Mouse (Mus musculus) kidney, adult 2 months (tissue): ENCODE measurements around the gene Dalrd3. TPM values are rescaled to one million over a fixed set of nuclear protein-coding genes. Genes with fewer than 3 reads are reported as not detected.
"Not testable (repeated sequence)": the region's sequence is repeated elsewhere in the genome, so short reads cannot be mapped to it uniquely, and the experiment has no call there.

Source experiments
- DNase-seq: peaks from one replicate; pipeline ENCODE4 v3.0.0; 2021
- H3K27ac ChIP-seq: fragments of 200-500 bp; 2 replicates; pipeline ENCODE4 v1.5.1; 2012; ENCODE audit warnings: low read depth, low read length, control low read depth, inconsistent platforms; ENCODE audit not compliant: insufficient read depth
- H3K27me3 ChIP-seq: fragments of 200-500 bp; replicated peaks from 2 replicates; pipeline ENCODE4 v1.6.1; 2012; ENCODE audit warnings: mild to moderate bottlenecking, moderate library complexity, low read length, inconsistent platforms; ENCODE audit not compliant: control insufficient read depth, insufficient read depth
- H3K36me3 ChIP-seq: fragments of 200-500 bp; 2 replicates; pipeline ENCODE4 v1.6.1; 2012; ENCODE audit warnings: mild to moderate bottlenecking, moderate library complexity, low read length, inconsistent platforms; ENCODE audit not compliant: control insufficient read depth, insufficient read depth
- H3K4me1 ChIP-seq: fragments of 200-500 bp; 2 replicates; pipeline ENCODE4 v1.6.1; 2011; ENCODE audit warnings: low read length; ENCODE audit not compliant: control insufficient read depth, insufficient read depth
- H3K4me3 ChIP-seq: fragments of 200-500 bp; 2 replicates; pipeline ENCODE4 v1.5.1; 2011; ENCODE audit warnings: mild to moderate bottlenecking, low read depth, low read length, control low read depth; ENCODE audit not compliant: insufficient read depth
- CTCF ChIP-seq: fragments of 200-500 bp; conservative IDR thresholded peaks from 2 replicates; pipeline ENCODE4 v1.5.1; 2011; ENCODE audit warnings: low read depth, mild to moderate bottlenecking, control low read depth, low read length, moderate library complexity, mixed read lengths; ENCODE audit not compliant: insufficient read depth, insufficient read length
- POLR2A ChIP-seq: fragments of 200-500 bp; IDR thresholded peaks from one replicate; pipeline ENCODE4 v1.6.1; 2011; ENCODE audit warnings: low read depth, low read length, control low read depth
- WGBS: fragments of 180-500 bp; shearing (Covaris S2); methylation state at CpG from one replicate; pipeline ENCODE4 v1.1.7; 2018; 5-methylcytosine and 5-hydroxymethylcytosine counted together
- polyA plus RNA-seq: library from polyadenylated mRNA; depleted of rRNA; stranded (reverse); fragments of >200 nt; gene quantifications from 2 replicates; pipeline ENCODE4 v1.2.3, GENCODE M21; 2012; rRNA removed

The Dalrd3 gene
- polyA plus RNA-seq, 1 experiment, result 220 TPM

DNA sequence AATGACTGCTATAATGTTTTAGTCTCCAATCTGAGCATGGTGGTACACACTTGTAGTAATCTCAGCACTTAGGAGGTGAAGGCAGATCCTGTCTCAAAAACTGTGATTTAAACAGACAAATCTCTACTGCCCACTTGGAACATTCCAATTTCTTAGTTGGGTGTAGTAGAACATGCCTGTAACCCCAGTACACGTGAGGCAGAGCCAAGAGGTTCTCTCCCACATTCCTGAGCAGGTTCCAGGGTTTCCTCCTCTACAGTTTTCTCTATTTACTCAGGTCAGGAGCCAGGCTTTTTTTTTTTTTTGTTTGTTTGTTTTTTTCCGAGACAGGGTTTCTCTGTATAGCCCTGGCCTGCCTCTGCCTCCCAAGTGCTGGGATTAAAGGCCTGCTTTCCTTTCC is 30.3 kb downstream of the Dalrd3 start:
- no peak overlapping the region for H3K4me3 ChIP-seq
- H3K27me3 ChIP-seq, result no peaks in the 10 kb centered on the region
- TF ChIP-seq CTCF (no peak), POLR2A (no peak)
- no peaks in the 10 kb centered on the region for H3K36me3 ChIP-seq
- DNase-seq, result no peak
- H3K4me1 ChIP-seq, result 0 out of 2 replicates have a peak, but pooled peaks cover 2% of the 10 kb centered on the region
- H3K27ac ChIP-seq, result no peak overlapping the region
- 34% methylated on average over 2 of the region's 2 CpGs for WGBS

GRCm38 (mm10) chr9:108601986-108602385 is 32.3 kb downstream of the Dalrd3 start:
- peaks cover 1% of the 10 kb centered on the region for H3K36me3 ChIP-seq
- TF ChIP-seq POLR2A, result no peak
- TF ChIP-seq CTCF, result no peak
- DNase-seq, result no peak
- no peaks in the 10 kb centered on the region for H3K27me3 ChIP-seq
- H3K27ac ChIP-seq, result no peak overlapping the region
- H3K4me3 ChIP-seq, result no peak overlapping the region
- 0 out of 2 replicates have a peak, but pooled peaks cover 2% of the 10 kb centered on the region for H3K4me1 ChIP-seq
- WGBS, result 61% methylated on average over 4 of the region's 4 CpGs

DNA sequence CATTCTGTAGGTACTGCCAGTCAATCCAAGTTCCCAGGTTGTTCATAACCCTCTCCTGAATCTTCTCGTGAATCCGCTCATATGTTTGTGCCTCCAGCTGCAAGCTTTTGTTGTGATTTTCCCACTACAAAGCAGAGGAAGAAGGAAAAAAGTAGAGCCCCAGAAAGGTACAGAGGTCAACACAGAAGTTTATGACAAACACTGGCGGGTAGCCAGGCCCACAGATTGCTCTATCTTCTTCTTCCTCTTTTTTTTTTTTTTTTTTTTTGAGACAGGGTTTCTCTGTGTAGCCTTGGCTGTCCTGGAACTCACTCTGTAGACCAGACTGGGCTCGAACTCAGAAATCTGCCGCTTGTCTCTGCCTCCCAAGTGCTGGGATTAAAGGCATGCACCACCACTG is 38.2 kb downstream of the Dalrd3 start:
- peak; percentile 10 for DNase-seq
- not testable (repeated sequence) for H3K27me3 ChIP-seq, H3K4me1 ChIP-seq, H3K27ac ChIP-seq, H3K4me3 ChIP-seq
- peaks cover 20% of the 10 kb centered on the region for H3K36me3 ChIP-seq
- WGBS, result 74% methylated on average over 5 of the region's 5 CpGs

GRCm38 (mm10) chr9:108608889-108609288 is 39.2 kb downstream of the Dalrd3 start:
- Histone ChIP-seq H3K4me3 (no peak overlapping the region), H3K27ac (no peak overlapping the region), H3K36me3 (peaks cover 21% of the 10 kb centered on the region), H3K4me1 (0 out of 2 replicates have a peak, but pooled peaks cover 2% of the 10 kb centered on the region), H3K27me3 (no peaks in the 10 kb centered on the region)
- TF ChIP-seq CTCF (no peak), POLR2A (no peak)
- WGBS, result 91% methylated on average over 4 of the region's 4 CpGs
- no peak for DNase-seq

DNA sequence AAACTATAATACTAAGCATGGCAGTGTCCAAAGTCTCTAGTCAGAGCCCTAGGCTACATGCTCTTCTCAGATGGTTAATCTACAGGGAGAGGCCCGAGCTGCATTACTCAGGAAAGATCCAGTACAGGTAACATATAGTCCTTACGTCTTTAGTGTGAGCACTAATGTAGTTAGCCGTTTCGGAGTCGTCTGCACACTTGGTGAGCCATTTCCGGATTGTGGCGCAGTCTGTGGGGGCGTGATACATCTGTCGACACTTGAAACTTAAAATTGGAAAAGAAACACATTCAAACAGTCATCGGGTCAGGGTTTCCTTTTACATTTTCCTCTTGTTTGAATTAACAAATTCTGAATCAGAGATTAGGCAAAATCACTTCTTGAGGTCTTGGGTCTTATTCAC is 41.8 kb downstream of the Dalrd3 start:
- H3K4me1 ChIP-seq, result no peaks in the 10 kb centered on the region
- no peak for TF ChIP-seq CTCF
- TF ChIP-seq POLR2A, result no peak
- H3K27ac ChIP-seq, result no peak overlapping the region
- H3K4me3 ChIP-seq, result no peak overlapping the region
- 83% methylated on average over 10 of the region's 10 CpGs for WGBS
- no peaks in the 10 kb centered on the region for H3K27me3 ChIP-seq
- peaks cover 21% of the 10 kb centered on the region for H3K36me3 ChIP-seq
- no peak for DNase-seq

- no peak for TF ChIP-seq POLR2A
- TF ChIP-seq CTCF, result no peak
- H3K27ac ChIP-seq, result no peak overlapping the region
- DNase-seq, result no peak
- no peaks in the 10 kb centered on the region for H3K4me1 ChIP-seq
- H3K36me3 ChIP-seq, result peaks cover 11% of the 10 kb centered on the region
- H3K4me3 ChIP-seq, result no peak overlapping the region
- 94% methylated on average over 1 of the region's 1 CpGs for WGBS
- H3K27me3 ChIP-seq, result no peaks in the 10 kb centered on the region
Observed at GRCm38 (mm10) chr9:108617301-108617700, 47.6 kb downstream of the Dalrd3 start.

Other genes with a start within 250 kb of the Dalrd3 start
- 5,487 and 5,501 TPM in 2 replicates for gene Gpx1, start 231.0 kb upstream of the Dalrd3 start, polyA plus RNA-seq
- gene Usp4, start 222.0 kb upstream of the Dalrd3 start, polyA plus RNA-seq, result 68.6 and 74.1 TPM in 2 replicates
- 0.22 and 0.50 TPM in 2 replicates for gene 1700102P08Rik, start 177.1 kb upstream of the Dalrd3 start, polyA plus RNA-seq
- not detected in 2 replicates for gene Ccdc36, start 141.4 kb upstream of the Dalrd3 start, polyA plus RNA-seq
- not detected in 2 replicates for gene BC048562, start 133.4 kb upstream of the Dalrd3 start, polyA plus RNA-seq
- gene Ccdc71, start 109.4 kb upstream of the Dalrd3 start, polyA plus RNA-seq, result 26.0 and 33.5 TPM in 2 replicates
- gene Klhdc8b, start 108.3 kb upstream of the Dalrd3 start, polyA plus RNA-seq, result 35.0 and 35.8 TPM in 2 replicates
- gene Lamb2, start 90.2 kb upstream of the Dalrd3 start, polyA plus RNA-seq, result 80.4 and 89.1 TPM in 2 replicates
- 107 and 137 TPM in 2 replicates for gene Usp19, start 79.3 kb upstream of the Dalrd3 start, polyA plus RNA-seq
- 175 and 188 TPM in 2 replicates for gene Qars, start 62.2 kb upstream of the Dalrd3 start, polyA plus RNA-seq
- 76.3 and 85.5 TPM in 2 replicates for gene Qrich1, start 53.1 kb upstream of the Dalrd3 start, polyA plus RNA-seq
- 52.3 and 60.0 TPM in 2 replicates for gene Impdh2, start 9.6 kb upstream of the Dalrd3 start, polyA plus RNA-seq
- gene Ndufaf3, start 2.5 kb upstream of the Dalrd3 start, polyA plus RNA-seq, result 64.7 and 74.3 TPM in 2 replicates
- gene Wdr6, start 8.9 kb downstream of the Dalrd3 start, polyA plus RNA-seq, result 31.0 and 34.4 TPM in 2 replicates
- 5.3 and 5.8 TPM in 2 replicates for gene P4htm, start 27.8 kb downstream of the Dalrd3 start, polyA plus RNA-seq
- gene Arih2, start 79.5 kb downstream of the Dalrd3 start, polyA plus RNA-seq, result 34.9 and 36.9 TPM in 2 replicates
- 34.7 and 42.2 TPM in 2 replicates for gene Slc25a20, start 92.2 kb downstream of the Dalrd3 start, polyA plus RNA-seq
- 19.0 and 19.8 TPM in 2 replicates for gene Prkar2a, start 119.4 kb downstream of the Dalrd3 start, polyA plus RNA-seq
- 68.3 and 78.0 TPM in 2 replicates for gene Ip6k2, start 213.9 kb downstream of the Dalrd3 start, polyA plus RNA-seq
- 19.1 and 24.1 TPM in 2 replicates for gene Nckipsd, start 238.5 kb downstream of the Dalrd3 start, polyA plus RNA-seq